Mouse (Mus musculus) thymus, adult 18-20 months (tissue): Measurements from ENCODE around the gene Gm16181.

Experiments used
- DNase-seq, 2 experiments: peaks; one replicate each; pipeline ENCODE4 v3.0.0; 2022; ENCODE audit warnings: mixed read lengths in 2 of 2

Gene Gm16181

DNA sequence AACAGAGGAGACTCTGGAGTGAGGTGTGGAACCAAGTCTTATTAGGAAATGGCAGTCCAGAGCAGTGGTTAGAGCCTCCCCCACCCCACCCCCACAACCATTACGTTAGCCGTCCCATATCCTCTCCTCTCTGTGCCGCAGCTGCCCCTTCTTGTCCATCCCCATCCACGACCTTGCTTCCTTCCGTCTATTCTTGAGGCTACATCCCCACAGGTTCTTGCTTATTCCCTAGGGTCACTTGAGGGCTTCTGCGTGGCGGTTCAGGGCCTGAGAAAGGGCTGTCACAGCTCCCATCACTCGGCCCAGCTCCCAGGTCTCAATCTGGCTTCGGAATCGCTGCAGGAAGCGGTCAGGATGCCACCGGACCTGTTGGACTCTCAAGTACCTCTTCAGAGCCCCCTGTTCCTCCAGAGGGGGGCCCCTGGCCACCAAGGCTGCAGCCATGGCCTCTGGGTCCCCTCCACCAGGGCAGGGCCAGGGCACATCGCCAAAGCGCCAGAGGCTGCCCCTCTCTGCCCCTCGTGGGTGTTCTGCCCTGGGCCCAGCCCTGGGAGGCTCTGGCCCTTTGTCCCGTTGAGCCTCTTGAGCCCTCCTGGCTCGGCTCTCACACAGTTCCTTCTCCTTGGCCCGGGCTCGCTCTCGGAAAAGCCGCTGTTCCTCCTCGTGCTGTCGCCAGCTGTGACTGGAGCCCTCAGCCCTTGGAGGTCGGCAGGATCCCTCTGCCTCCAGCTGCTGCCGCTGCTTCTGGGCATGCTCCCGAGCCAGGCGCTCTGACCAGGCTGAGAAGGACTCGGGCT lies at the start of gene Gm16181:
Gene Gm16181, plus strand, starts transcription at position 679 of the 797 bp plus-strand sequence.
- DNase-seq, result no peak

DNA sequence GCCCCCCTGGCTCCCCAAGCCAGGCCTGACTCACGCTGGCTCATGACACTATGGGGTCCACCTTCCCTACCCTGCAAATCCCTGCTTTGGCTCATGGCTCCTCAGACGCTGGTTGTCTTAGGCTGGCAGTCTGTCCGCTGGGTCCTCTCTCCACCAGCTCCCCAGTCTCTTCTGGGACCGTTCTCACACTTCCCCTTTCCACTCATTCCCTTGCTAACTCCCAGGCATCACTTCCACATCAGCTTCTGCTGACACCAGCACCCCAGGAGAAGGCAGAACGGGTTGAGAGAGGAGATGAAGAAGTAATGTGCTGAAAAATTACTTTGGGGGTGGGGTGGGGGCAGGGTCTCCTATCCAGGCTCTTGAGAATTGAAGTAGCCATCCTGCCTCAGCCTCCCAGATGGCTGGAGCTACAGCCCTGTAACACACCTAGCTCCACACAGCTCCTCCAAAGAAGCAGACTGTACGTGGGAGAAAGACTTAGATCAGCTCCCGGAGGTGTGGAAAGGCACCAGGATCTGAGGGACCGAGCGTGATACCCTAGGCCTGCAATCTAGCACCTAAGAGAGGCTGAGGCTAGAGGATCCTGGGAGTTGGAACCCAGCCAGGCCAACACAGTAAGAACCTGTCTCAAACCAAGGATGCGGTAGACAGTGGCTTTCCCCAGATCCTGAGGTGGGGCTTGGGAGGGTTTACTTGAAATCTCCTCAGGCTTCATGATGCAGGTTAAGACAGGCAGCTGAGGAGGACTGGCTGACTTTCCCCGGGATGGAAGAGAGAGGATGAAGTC lies 48.0 kb upstream of the Gm16181 start:
- peak in 1 of 2 experiments; percentile 26 for DNase-seq

DNA sequence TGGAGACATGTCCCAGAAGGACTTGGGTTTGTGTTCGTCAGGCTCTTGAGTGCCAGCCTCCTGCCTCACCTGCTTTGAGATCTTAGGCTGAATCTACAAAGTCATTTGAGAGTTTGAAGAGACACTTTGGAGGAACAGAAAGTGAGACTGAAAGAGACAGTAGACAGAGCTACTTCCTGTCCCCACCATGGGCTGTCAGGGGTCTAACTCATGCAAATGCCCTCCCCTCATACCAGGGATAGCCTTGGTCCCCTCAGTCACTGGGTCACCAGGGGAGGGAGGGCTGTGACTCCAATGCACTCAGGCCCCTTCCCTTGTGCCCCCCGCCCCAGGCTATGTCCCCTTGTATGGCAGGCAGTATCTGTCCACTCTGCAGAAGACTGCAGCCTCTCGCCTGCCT lies 47.3 kb upstream of the Gm16181 start:
- DNase-seq, result peak in 1 of 2 experiments; percentile 28

DNA sequence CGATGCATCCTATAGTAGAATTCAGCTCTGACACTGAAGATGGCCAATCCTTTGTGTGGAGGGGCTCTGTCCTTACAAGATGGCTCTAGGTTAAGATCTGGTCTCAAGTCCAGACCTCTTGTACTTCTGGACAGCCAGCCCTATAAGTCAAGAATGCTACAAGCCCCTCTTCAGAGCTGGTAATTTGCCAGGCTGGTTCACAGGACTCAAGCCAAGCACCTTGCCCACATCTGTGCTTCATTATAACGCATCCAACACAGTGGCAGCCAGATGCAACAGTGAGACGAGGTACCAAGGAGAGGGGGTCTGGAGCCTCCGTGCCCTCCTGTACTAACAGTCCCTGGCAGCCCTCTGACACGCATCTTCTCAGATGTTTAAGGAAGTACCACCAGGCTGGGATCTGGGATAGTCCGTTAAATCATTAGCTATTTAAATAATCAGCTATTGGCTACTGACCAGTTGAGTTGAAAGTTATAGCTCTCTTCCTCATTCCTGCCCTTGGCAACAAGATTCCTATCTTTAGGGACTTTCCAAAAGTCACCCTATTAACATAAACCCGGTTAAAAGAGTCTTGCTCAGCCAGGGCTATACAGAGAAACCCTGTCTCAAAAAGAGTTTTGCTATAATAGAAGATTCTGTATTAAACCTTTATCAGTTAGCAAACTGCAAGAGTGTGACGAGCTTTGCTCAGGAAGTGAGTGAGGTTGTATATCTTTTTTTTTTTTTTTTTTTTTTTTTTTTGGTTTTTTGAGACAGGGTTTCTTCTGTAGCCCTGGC lies 46.2 kb upstream of the Gm16181 start:
- no peak for DNase-seq

DNA sequence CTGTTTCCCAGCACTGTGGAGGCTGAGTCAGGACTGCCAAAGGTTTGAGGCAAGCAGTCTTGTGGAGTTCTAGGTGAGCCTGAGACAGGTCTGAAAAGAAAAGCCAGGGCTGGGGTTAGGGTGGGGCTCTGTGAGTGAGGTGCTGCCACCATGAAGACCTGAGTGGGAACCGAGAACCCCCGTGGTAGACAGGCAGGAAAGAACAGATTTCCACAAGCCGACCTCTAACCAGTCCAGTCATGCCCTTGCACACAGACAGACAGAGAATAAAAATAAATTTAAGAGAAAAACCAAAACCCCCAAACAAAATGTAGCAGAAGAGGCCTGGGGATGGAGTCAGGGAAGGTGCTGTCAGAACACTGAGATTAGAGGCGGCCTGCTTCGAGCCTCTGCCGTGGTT lies 45.3 kb upstream of the Gm16181 start:
- no peak for DNase-seq

DNA sequence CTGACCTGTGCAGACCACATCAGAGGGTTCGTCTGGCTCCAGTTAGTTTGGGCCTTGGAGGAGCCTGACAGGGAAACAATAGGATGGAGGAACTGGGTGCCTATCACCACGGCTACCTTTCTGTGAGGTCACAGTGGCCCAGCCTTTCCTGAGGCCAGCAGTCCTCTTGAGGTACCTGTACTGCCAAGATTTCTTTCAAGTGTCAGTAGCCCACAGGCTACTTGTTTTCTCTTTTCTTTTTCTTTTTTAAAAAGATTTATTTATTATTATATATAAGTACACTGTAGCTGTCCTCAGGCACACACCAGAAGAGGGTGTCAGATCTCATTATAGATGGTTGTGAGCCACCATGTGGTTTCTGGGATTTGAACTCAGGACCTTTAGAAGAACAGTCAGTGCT lies 44.7 kb upstream of the Gm16181 start, which contains the start of gene Aif1:
Gene Aif1, minus strand, starts transcription at position 101 of the 400 bp plus-strand sequence.
- no peak for DNase-seq

DNA sequence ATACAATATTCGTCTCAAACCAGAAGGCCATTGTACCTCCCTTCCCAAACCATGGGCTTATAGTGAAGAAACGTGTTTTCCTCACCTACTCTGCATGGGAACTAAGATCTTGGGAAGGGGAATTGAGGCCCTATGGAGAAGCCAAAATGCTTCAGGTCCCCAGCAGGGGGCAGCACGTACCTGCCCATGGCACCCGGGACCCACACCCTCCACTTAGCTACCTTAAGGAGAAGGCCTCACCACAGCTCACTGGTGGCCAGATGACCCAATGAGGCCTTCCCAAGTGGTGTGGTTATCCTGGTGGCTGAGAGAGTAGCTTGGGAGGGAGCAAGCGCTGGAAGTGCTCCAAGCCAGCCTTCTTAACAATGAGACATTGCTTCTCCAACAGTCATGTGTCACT lies 42.1 kb upstream of the Gm16181 start:
- DNase-seq, result peak; percentile 55 to 67

DNA sequence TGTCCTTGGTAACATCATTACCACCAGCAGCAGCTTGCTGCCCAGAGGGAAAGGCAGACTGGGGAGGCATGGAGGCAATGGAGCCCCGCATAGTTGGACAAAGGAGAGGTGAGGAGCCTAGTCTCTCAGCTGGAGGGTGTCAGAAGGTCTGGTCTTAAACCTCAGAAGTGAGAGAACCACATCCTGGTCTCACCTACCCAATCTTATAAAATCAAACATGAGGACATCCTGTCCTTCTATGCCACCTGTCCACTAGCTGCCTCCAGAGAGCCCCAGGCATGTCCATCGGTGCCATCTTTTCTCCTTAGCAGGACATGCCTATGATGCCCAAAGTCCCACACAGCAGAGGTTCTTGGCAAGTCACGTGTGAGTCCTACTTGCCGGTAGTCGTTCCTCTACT lies 40.5 kb upstream of the Gm16181 start:
- no peak for DNase-seq

DNA sequence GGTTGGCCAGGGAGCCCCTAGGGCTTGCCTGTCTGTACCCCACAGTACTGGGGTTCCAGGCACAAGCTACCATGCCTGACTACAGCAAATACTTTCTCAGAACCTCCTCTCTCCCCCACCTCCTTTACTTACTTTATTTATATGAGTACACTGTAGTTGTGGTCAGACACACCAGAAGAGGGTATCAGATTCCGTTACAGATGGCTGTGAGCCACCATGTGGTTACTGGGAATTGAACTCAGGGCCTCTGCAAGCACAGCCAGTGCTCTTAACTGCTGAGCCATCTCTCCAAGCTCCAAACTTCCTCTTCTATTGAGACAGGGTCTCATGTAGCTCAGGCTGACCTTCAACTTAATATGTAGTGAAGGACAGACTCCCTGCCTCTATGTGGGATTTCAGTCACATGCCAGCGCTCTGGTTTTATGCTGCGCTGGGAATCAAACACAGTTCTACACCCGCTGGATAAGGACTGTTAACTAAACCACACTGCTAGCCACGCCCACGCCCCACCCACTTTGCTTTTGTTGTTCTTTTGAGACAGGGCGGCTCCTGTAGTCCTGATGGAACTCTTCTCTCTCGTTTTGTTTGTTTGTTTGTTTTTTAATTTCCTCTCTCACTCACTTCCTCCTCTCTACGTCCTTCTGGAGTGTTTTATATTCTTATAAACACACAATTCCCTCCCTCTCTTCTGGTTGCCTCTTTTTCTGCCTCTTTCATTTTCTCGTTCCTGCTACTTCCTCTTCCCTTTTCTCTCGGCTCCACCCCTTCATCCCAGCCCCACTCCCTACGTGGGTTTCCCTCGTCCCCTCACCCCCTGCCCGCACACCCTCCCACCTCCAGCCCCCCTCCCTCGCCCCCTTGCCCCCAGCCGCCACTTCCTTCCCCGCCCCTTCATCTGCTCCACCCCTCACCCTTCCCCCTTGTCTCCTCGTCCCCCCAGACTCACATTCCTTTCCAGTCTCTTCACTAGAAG lies 34.7 kb upstream of the Gm16181 start:
- peak; percentile 74 to 85 for DNase-seq

DNA sequence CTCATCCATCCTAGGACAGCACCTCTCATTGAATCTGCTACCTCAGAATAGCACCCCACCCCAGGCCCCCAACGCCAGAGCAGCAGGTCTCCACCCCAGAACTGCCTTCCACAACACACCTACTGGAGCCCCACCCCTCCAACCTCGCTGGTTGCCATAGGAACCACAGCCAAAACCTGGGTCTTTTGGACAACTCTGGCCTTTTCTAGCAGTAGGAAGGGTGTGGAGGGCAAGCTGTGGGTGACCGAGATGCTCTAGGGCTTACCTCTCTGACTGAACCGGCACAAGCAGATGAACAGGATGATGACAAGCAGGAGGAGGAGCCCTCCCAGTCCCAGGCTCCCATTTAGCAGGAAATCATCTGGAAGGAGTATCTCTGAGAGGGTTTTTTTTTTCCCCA lies 34.0 kb upstream of the Gm16181 start:
- DNase-seq, result peak; percentile 47 to 79

DNA sequence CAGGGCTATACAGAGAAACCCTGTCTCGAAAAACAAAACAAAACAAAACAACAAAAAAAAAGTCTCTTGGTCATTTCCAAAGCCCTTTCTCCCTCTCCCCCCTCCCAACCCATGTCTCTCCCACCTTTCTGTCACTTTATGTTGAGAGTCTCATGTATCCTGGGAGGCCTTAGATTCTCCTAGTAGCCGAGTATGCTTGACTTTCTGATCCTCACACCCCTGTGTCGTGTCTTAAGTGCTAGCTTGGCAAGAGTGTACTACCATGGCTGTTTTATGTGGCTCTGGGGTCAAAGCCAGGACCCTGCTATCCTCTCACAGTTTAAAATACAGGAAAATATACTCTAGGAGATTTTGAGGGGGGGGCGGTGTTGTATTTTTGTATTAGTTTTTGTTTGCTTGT lies 33.3 kb upstream of the Gm16181 start:
- DNase-seq, result no peak

DNA sequence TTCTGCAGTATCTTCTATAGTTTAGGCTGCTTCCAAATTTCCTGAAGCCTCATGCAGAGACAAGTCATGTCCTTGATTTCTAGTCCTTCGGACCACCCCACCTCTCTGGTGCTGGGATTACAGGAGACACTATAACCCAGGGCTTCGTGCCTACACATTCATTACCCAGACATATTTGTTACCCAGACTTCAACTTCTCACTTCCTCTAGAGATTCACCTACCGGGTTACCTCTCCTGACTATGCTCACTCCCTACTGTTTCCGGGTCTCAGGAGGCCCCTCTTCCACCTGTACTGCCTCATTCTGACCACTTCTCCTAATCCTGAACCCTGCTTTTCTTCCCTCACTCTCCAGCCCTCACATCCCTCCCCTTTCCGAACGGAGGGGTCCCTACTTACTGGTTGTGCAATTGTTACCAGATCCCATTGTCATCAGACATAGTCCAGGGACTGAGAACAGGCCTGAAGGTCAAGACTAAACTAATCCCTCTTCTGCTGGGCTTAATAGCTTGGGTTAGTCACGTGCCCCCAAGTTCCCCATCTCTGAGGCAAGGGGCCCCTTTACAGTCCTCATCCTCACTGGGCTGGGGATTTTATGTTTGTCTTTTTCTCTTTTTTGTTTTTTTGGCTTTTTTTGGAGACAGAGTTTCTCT lies 32.5 kb upstream of the Gm16181 start, which contains the start of gene Lst1:
Gene Lst1, minus strand, starts transcription at position 481 of the 652 bp plus-strand sequence.
- DNase-seq, result no peak

DNA sequence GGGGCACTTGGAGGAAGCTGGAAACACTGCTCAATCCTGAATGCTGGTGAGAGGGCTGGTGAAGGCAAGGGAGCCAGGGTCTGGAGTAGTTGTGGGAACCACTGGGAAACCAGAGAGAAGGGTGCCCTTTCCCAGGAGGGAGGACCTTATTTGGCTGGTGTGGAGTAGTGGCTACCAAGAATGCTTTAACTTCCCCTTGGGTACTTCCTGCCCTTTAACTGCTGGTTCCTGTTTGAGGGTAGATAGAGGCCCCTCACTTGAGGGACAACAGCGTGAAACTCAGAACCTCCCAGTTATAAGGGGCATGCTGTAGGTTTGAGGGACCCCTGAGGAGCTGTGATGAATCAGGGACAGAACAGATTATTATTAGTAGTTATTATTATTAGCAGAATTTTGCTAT lies 31.4 kb upstream of the Gm16181 start:
- no peak for DNase-seq

DNA sequence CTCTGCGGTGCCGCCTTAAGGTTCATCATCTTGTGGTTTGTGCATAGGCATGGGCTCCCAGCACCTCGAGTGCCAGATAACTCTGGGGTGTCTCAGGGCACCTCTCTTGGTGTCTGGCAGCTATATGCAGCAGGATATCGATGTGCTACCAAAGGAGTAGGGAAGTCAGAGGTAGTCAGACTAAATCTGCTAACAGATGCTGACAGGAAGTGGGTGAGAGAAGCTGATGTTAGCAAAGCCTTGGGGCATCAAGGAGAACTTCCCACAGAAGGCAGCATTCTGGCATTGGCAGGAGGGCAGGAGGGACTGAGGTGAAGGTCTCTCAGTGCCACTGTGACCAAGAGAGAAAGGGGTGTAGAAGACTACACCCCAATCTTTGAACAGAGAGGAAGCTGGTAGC lies 30.5 kb upstream of the Gm16181 start:
- peak; percentile 27 to 68 for DNase-seq

DNA sequence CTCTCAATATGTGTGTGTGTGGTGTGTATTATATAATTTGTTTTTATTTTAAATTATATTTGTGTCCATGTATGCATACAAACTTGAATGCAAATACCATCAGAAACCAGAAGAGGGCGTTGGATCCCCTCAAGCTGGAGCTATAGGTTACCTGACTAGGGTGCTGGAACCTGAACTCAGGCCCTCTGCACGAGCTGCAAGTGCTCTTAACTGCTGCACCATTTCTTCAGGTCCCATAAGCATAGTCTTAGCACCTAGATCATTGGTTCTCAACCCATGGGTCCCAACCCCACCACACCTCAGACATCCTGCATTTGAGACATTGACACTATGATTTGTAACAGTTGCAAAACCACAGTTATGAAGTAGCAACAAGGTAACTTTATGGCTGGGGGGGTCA lies 28.9 kb upstream of the Gm16181 start:
- no peak for DNase-seq

DNA sequence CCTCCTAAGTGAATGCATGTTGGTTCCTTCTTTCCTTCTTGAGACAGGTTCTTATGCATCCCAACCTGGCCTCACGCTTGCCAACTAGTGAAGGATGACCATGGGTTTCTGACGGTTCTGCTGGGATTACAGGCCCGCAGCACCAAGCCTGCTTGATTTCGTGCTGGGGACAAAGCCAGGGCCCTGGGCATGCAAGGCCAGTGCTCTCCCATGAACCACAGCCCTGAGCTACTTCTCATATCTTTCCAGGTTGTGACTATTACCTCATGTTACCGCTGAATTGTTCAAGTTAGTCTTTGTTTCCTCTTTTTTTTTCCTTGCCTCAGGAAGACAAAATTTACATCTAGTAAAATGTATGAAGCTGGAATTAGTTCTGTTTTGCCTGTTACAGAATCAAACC lies 27.7 kb upstream of the Gm16181 start:
- DNase-seq, result no peak

DNA sequence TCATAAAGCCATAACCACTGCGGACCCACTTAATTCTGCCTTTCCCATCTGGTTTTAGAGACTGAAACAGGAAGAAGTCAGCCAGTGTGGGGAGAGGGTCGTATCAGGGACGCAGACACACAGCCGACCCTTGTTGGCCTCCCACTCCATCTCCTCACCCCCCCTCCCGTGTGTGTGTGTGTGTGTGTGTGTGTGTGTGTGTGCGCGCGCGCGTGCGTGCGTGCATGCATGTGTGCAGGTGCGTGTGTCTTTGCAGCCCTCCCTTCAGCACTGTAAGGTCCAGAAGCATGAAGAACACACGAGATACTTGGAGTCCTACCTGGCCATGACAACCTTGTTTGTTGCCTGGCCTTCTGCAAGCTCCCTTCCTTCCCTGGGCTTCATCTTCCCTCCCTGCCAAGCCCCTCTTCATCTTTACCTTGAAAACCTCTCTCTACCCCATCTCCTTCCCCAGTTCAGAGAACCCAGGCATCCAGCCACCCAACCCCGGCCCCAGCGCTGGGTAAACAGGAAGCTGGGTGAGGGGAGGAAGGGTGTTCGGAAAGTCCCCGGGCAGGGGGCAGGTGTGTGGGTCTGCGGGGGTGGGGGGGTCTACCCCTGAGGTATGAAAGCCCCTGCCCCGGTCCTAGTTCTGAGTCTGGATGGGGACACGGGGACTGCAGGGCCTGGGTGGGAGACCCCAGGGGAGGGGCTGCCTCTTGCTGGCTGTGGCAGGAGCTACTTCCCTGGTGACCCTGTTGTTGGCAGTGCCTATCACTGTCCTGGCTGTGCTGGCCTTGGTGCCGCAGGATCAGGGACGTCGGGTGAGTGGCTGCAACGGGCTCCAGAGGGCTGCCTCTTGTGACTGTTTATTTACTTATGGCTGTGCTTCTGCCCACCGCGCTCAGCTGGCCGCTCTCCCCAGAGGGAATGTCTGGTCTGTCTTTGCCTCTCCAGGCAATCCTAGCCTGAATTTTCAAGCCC lies 26.5 kb upstream of the Gm16181 start, which contains the start of gene Ltb:
Gene Ltb, plus strand, starts transcription at position 559 of the 963 bp plus-strand sequence.
- peak; percentile 87 to 93 for DNase-seq

DNA sequence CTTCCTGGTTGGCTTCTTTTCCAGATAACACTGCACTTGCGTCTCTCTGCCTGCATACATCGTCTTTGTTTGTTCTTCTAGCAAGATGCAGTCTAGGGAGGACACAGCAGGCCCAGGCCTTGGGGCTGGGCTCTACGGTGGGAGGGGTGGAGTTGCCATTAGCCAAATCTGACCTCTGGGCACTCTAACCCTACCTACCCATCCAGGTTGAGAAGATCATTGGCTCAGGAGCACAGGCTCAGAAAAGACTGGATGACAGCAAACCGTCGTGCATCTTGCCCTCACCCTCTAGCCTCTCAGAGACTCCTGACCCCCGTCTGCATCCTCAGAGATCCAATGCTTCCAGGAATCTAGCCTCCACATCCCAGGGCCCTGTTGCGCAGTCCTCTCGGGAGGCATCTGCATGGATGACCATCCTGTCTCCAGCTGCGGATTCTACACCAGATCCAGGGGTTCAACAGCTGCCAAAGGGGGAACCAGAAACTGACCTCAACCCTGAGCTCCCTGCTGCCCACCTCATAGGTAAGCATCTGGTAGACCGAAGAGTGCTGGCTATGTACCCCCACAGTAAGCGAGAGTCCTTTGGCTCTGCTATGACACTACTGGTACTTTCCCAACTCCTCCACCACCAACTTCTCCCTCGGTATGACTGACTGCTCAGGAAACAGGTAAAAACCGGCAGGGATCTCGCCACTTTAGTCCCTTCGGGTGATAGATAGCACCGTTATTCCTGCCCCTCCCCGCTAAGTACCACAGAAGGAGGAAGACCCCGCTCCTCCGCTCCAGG lies 25.6 kb upstream of the Gm16181 start:
- peak in 1 of 2 experiments; percentile 52 for DNase-seq
